Mouse (Mus musculus) liver, embryonic 13.5 days (tissue): ENCODE data around the gene Cfap74. TPM values are rescaled to one million over a fixed set of nuclear protein-coding genes. Genes with fewer than 3 reads are reported as not detected.

Experiments used
- ATAC-seq: fragments of 200-750 bp; cut with Nextera tagmentation; 2 replicates; pipeline ENCODE4 v1.8.0; 2017; ENCODE audit warnings: low read depth, mild to moderate bottlenecking, moderate number of reproducible peaks, moderate library complexity
- DNase-seq: peaks from one replicate; pipeline ENCODE4 v3.0.0; 2022
- H3K27ac ChIP-seq: fragments of 300-500 bp; sonication (generic); 2 replicates; pipeline ENCODE4 v1.5.1; 2015; ENCODE audit warnings: moderate library complexity, mild to moderate bottlenecking, inconsistent platforms
- H3K27me3 ChIP-seq: fragments of 300-500 bp; sonication (generic); 2 replicates; pipeline ENCODE4 v1.6.1; 2015; ENCODE audit warnings: mild to moderate bottlenecking, inconsistent platforms
- H3K36me3 ChIP-seq: fragments of 300-500 bp; sonication (generic); 2 replicates; pipeline ENCODE4 v1.6.1; 2015; ENCODE audit warnings: mild to moderate bottlenecking, inconsistent platforms
- H3K4me1 ChIP-seq: fragments of 300-500 bp; sonication (generic); replicated peaks from 2 replicates; pipeline ENCODE4 v1.6.1; 2015; ENCODE audit warnings: inconsistent platforms
- H3K4me2 ChIP-seq: fragments of 300-500 bp; sonication (generic); 2 replicates; pipeline ENCODE4 v1.6.1; 2015; ENCODE audit warnings: inconsistent platforms, mild to moderate bottlenecking, moderate library complexity
- H3K4me3 ChIP-seq: fragments of 300-500 bp; sonication (generic); replicated peaks from 2 replicates; pipeline ENCODE4 v1.5.1; 2015; ENCODE audit warnings: mild to moderate bottlenecking, inconsistent platforms
- H3K9ac ChIP-seq: fragments of 300-500 bp; sonication (generic); 2 replicates; pipeline ENCODE4 v1.6.1; 2015; ENCODE audit warnings: mild to moderate bottlenecking, inconsistent platforms
- H3K9me3 ChIP-seq: fragments of 300-500 bp; sonication (generic); replicated peaks from 2 replicates; pipeline ENCODE4 v1.6.1; 2016; ENCODE audit warnings: inconsistent platforms
- WGBS: fragments of 180-500 bp; shearing (Covaris S2); methylation state at CpG from one replicate; pipeline ENCODE4 v1.1.7; 2015; ENCODE audit not compliant: insufficient replicate concordance; 5-methylcytosine and 5-hydroxymethylcytosine counted together
- polyA plus RNA-seq: library from polyadenylated mRNA; unstranded; fragments of >200 nt; fragmentation: Nextera tagmentation; extraction: Ambion mirVana; gene quantifications from 2 replicates; pipeline ENCODE4 v1.2.1, GENCODE M21; 2015

The Cfap74 gene
- polyA plus RNA-seq, 1 experiment from 2014 or later = 0.09 TPM

- Histone ChIP-seq H3K4me1 (peaks cover 10% of the 10 kb centered on the region; the same call in 1 of the 2 replicates), H3K27ac (no peak overlapping the region), H3K9ac (no peak overlapping the region), H3K4me3 (no peak overlapping the region), H3K27me3 (0 out of 2 replicates have a peak, but pooled peaks cover 5% of the 10 kb centered on the region), H3K9me3 (no peaks in the 10 kb centered on the region), H3K36me3 (no peaks in the 10 kb centered on the region), H3K4me2 (no peak overlapping the region)
- no peak for DNase-seq
- 0 out of 2 replicates have a peak, but pooled peaks have one; percentile 39 for ATAC-seq
- 59% methylated on average over 5 of the region's 5 CpGs for WGBS
Observed at GRCm38 (mm10) chr4:155371797-155372735, 36.9 kb upstream of the Cfap74 start.

- no peak for DNase-seq
- H3K9ac ChIP-seq = no peak overlapping the region
- H3K9me3 ChIP-seq = no peaks in the 10 kb centered on the region
- no peaks in the 10 kb centered on the region; the same call in 1 of the 2 replicates for H3K27me3 ChIP-seq
- H3K27ac ChIP-seq = no peak overlapping the region
- 42% methylated on average over 7 of the region's 7 CpGs for WGBS
- no peak overlapping the region for H3K4me2 ChIP-seq
- no peak for ATAC-seq
- no peaks in the 10 kb centered on the region for H3K36me3 ChIP-seq
- H3K4me3 ChIP-seq = no peak overlapping the region
- H3K4me1 ChIP-seq = no peaks in the 10 kb centered on the region
Observed at GRCm38 (mm10) chr4:155381974-155382373, 27.0 kb upstream of the Cfap74 start.

DNA sequence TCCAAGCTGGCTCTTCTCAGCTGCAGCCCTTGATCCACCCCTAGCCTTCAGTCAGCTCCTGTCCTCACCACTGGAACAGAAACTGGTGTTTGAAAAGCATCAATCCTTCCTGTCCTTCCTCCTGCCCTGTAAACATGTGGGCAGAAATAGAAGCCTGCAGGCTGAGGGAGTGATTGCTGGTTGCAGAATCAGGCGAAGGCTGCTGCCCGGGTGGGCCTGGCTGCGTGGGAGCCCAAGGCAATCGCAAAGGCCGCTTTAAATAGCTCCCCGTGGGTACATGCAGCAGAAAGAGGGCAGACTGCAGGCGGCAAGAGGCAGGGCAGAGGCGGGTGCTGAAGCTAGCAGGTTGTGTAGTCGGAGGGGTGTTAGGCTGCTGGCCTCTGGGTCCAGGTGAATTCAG lies 26.2 kb upstream of the Cfap74 start:
- ATAC-seq (no peak), DNase-seq (no peak)
- H3K27me3 ChIP-seq = no peaks in the 10 kb centered on the region; the same call in 1 of the 2 replicates
- WGBS = 27% methylated on average over 9 of the region's 9 CpGs
- no peak overlapping the region for H3K4me2 ChIP-seq
- H3K27ac ChIP-seq = no peak overlapping the region
- no peaks in the 10 kb centered on the region for H3K9me3 ChIP-seq
- H3K9ac ChIP-seq = no peak overlapping the region
- no peaks in the 10 kb centered on the region for H3K4me1 ChIP-seq
- no peaks in the 10 kb centered on the region for H3K36me3 ChIP-seq
- H3K4me3 ChIP-seq = no peak overlapping the region

DNA sequence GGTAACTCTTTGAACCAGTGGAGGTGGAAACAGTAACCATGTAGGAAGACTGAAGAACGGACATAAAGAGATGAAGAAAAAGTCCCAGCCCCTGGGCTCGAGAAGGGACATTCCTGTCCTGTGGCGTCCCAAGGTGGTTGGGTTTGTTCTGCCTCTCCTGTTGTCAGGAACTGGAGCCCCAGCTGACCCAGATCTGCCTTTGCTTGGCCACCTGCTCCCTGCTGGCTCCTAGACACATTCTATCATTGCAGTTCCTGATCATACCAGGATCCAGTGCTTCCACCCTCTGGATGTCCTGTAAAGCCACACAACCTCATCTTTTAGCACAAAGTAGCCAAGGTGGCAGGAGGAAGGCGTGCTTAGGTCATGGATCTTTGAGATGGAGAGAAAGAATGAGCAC lies 25.7 kb upstream of the Cfap74 start:
- ATAC-seq (no peak), DNase-seq (no peak)
- Histone ChIP-seq H3K36me3 (no peaks in the 10 kb centered on the region), H3K4me2 (no peak overlapping the region), H3K4me1 (no peaks in the 10 kb centered on the region), H3K27ac (no peak overlapping the region), H3K27me3 (no peaks in the 10 kb centered on the region; the same call in 1 of the 2 replicates), H3K9ac (no peak overlapping the region), H3K9me3 (no peaks in the 10 kb centered on the region), H3K4me3 (no peak overlapping the region)
- 50% methylated on average over 4 of the region's 4 CpGs for WGBS

DNA sequence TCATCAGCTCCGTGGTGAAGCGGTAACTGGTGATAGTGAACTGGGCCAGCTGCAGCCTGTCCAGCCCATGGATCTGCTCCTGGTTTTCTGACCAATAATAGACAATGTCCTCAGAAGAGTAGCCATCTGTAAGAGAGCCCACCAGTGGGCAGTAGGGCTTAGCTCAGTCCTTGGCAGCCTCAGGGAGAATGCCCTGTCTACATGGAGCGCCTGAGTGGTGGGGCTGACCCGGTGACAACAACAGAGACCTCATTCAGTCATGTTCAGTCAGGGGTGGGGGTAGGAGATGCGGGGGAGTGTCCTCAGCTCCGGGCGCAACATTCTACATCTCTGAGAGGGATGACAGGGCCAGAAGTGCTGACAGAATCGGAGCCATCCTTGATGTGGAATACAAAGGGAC lies 21.8 kb upstream of the Cfap74 start:
- ATAC-seq (no peak), DNase-seq (no peak)
- Histone ChIP-seq H3K4me1 (no peaks in the 10 kb centered on the region), H3K9me3 (no peaks in the 10 kb centered on the region), H3K27me3 (no peaks in the 10 kb centered on the region; the same call in 1 of the 2 replicates), H3K27ac (no peak overlapping the region), H3K36me3 (no peaks in the 10 kb centered on the region), H3K4me2 (no peak overlapping the region), H3K4me3 (no peak overlapping the region), H3K9ac (no peak overlapping the region)
- WGBS = 75% methylated on average over 8 of the region's 8 CpGs

GRCm38 (mm10) chr4:155395471-155395870 lies 13.5 kb upstream of the Cfap74 start:
- Histone ChIP-seq H3K9ac (no peak overlapping the region), H3K36me3 (no peaks in the 10 kb centered on the region), H3K4me1 (peaks cover 3% of the 10 kb centered on the region; the same call in 1 of the 2 replicates), H3K4me2 (no peak overlapping the region), H3K9me3 (no peaks in the 10 kb centered on the region), H3K4me3 (no peak overlapping the region), H3K27ac (no peak overlapping the region), H3K27me3 (peaks cover 45% of the 10 kb centered on the region)
- no peak for ATAC-seq
- WGBS = 55% methylated on average over 5 of the region's 5 CpGs
- no peak for DNase-seq

DNA sequence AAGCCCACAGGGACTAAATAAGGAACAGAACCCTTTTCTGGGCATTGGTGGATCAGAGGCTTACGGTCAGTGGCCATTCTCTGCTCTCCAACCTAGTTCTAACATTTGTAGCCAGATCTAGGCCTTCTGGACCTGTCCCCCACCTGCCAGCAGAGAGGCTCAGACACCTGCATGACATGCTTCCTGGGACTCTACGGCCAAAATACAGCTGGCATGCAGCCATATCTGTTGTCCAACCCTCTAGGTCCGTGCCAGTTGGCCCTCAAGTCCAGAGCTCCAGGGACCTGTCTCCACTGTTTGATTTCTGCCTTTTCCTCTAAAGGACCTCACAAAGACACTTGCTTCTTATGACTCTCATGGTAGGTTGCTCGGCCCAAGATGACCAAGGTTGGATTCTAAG lies 12.2 kb upstream of the Cfap74 start:
- no peak overlapping the region for H3K4me2 ChIP-seq
- H3K9ac ChIP-seq = no peak overlapping the region
- no peaks in the 10 kb centered on the region for H3K9me3 ChIP-seq
- no peak overlapping the region for H3K27ac ChIP-seq
- H3K36me3 ChIP-seq = no peaks in the 10 kb centered on the region
- no peak overlapping the region for H3K4me3 ChIP-seq
- WGBS = 55% methylated on average over 4 of the region's 4 CpGs
- DNase-seq (no peak), ATAC-seq (no peak)
- H3K4me1 ChIP-seq = peaks cover 3% of the 10 kb centered on the region; the same call in 1 of the 2 replicates
- peaks cover 48% of the 10 kb centered on the region for H3K27me3 ChIP-seq

DNA sequence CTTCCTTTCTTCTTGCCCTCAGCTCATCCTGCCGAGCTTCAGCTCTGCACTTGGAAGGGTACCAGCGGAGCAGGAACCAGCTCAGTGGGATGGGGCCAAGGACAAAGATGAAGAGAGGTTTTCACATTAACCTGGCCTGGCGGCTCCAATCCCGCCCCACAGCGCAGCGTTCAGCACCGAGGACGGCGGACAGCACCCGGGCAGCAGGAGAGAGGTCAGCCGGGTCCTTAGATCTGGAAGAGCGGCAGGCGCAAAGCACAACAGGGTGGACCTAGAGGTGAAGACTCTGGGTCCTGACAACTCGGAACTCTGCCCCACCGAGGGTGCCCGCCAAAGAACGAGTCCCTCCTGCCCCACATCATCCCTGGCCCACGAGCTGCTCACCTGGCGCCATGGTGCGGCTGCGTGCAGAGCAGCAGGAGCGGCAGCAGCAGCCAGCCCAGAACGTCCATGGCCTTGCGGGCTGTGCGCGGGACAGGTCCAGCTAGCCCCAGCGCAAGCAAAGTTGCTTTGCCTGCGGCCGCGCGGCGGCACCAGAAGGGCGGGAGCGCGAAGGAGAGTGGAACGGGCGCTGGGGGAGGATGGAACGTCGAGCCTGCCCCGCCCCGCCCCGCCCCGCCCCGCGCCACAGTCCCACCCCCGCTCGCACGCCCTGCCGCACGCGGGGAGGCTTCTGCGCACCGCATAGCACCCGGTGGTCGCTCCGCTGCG lies 11.3 kb upstream of the Cfap74 start, which contains the start of gene Gabrd:
Gene Gabrd, minus strand, starts transcription at position 602 of the 711 bp plus-strand sequence.
- peak within 1 kb of the TSS; percentile 66 for H3K4me2 ChIP-seq
- no peak within 1 kb of the TSS for H3K9ac ChIP-seq
- DNase-seq = no peak
- H3K27ac ChIP-seq = no peak within 1 kb of the TSS
- peak; percentile 31; the same call in 1 of the 2 replicates for ATAC-seq
- no peaks in the 10 kb centered on the region for H3K9me3 ChIP-seq
- peaks cover 3% of the 10 kb centered on the region; the same call in 1 of the 2 replicates for H3K4me1 ChIP-seq
- peak within 1 kb of the TSS; percentile 35 for H3K4me3 ChIP-seq
- H3K27me3 ChIP-seq = peaks cover 48% of the 10 kb centered on the region
- 1% methylated on average over 57 of the region's 57 CpGs for WGBS
- H3K36me3 ChIP-seq = no peaks in the 10 kb centered on the region

- Histone ChIP-seq H3K9me3 (no peaks in the 10 kb centered on the region), H3K4me1 (peaks cover 3% of the 10 kb centered on the region; the same call in 1 of the 2 replicates), H3K9ac (no peak overlapping the region), H3K36me3 (no peaks in the 10 kb centered on the region), H3K4me3 (0 out of 2 replicates have a peak overlapping the region, but pooled peaks have one; percentile 35), H3K27me3 (peaks cover 48% of the 10 kb centered on the region), H3K4me2 (peak overlapping the region; percentile 66), H3K27ac (no peak overlapping the region)
- 7% methylated on average over 9 of the region's 9 CpGs for WGBS
- no peak for ATAC-seq
- no peak for DNase-seq
Observed at GRCm38 (mm10) chr4:155398222-155398540, 10.8 kb upstream of the Cfap74 start.

DNA sequence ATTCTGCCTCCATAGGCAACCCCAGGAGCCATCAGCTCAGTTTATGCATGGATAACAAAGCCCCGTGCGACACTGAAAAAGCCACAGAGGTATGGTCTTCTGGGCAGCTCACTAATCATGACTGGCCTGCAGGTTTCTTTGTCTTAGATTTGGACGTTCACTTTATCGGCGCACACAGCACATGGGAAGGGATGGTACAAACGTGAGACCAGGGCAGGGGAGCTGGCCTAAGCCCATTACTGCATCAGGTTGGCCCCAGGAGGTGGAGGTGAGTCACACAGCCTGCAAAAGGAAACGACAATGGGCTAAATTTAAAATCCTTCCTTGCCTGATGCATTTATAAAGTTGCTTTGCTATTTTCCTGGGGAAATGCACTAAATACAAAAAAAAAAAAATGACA lies 7.9 kb upstream of the Cfap74 start:
- H3K9me3 ChIP-seq = no peaks in the 10 kb centered on the region
- 58% methylated on average over 7 of the region's 7 CpGs for WGBS
- H3K27ac ChIP-seq = no peak overlapping the region
- ATAC-seq (no peak), DNase-seq (no peak)
- peaks cover 40% of the 10 kb centered on the region for H3K27me3 ChIP-seq
- no peak overlapping the region for H3K9ac ChIP-seq
- H3K4me2 ChIP-seq = no peak overlapping the region
- H3K4me1 ChIP-seq = peaks cover 3% of the 10 kb centered on the region; the same call in 1 of the 2 replicates
- H3K36me3 ChIP-seq = no peaks in the 10 kb centered on the region
- no peak overlapping the region for H3K4me3 ChIP-seq

- Histone ChIP-seq H3K27me3 (peaks cover 26% of the 10 kb centered on the region), H3K27ac (no peak overlapping the region), H3K4me2 (no peak overlapping the region), H3K9ac (no peak overlapping the region), H3K4me3 (no peak overlapping the region), H3K36me3 (no peaks in the 10 kb centered on the region), H3K4me1 (peaks cover 3% of the 10 kb centered on the region; the same call in 1 of the 2 replicates), H3K9me3 (no peaks in the 10 kb centered on the region)
- 63% methylated on average over 1 of the region's 1 CpGs for WGBS
- ATAC-seq (no peak), DNase-seq (no peak)
Observed at GRCm38 (mm10) chr4:155402489-155402888, 6.5 kb upstream of the Cfap74 start.
